In the genomic region with DNA sequence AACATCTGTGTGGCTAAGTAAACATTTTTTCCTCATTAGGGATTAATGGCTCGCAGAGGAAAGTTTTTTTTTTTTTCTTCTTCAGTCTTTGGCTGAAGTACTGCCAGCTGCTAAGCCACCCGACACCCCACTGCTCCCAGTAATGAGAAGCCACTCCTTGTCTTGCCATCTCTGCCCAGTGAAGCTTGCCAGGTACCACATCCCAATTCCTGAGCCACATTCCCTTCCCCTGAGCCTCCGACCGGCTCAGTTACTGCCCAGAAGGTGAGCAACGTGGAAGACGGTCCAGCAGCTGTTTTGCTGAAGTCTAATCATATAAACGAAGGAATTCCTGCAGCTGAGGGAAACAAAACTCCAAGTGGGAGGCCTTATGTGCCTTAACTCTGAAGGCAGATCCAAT, we compare ENCODE assay signal across 14 mouse cellular contexts.
DNase-seq lines count a peak whose midpoint lies in the region; ATAC-seq and TF ChIP-seq lines count a peak whose summit lies in the region.
"Had no signal": no experiment of that assay in that cellular context is flagged by ENCODE, and none has a peak within 500 bp of the region (broad histone marks: within the 10 kb centered on the region; RNA-seq: fewer than 3 reads in every experiment).

No protein-coding gene starts in this region.

- no peak overlapping the region for H3K4me2 ChIP-seq in hindbrain, postnatal 0 days (ENCODE audit: low read depth, low read length)
- no peak overlapping the region for H3K4me2 ChIP-seq in hindbrain, embryonic 16.5 days (ENCODE audit: low read length)
- H3K4me2 ChIP-seq in embryonic facial prominence, embryonic 14.5 days (ENCODE audit: low read depth, low read length): no peak overlapping the region
- H3K4me2 ChIP-seq: forebrain, embryonic 13.5 days; heart, embryonic 13.5 days; limb, embryonic 13.5 days; midbrain, embryonic 12.5 days had no signal

- 34% methylated on average over 7 of the region's 7 CpGs for WGBS in hindbrain, postnatal 0 days
- WGBS in hindbrain, embryonic 16.5 days: 41% methylated on average over 7 of the region's 7 CpGs
- WGBS in embryonic facial prominence, embryonic 14.5 days: 8% methylated on average over 7 of the region's 7 CpGs

- DNase-seq in cerebellum, postnatal 10 days: peak; percentile 56 to 69
- DNase-seq in cerebellum, adult 11 months: no peak
- peak; percentile 27 for DNase-seq in hindbrain, postnatal 0 days (ENCODE audit: low spot score)
- DNase-seq in left cerebral cortex, postnatal 4 days: peak; percentile 47
- no peak for DNase-seq in left cerebral cortex, adult 18-20 months (ENCODE audit: low spot score in 2 of 2)
- DNase-seq in embryonic facial prominence, embryonic 14.5 days (ENCODE audit: low spot score): peak; percentile 68
- no peak for DNase-seq in right cerebral cortex, postnatal 25 days
- DNase-seq: right cerebral cortex, postnatal 14 days; thymus, postnatal 36 days had no signal

- no peaks in the 10 kb centered on the region for H3K9me3 ChIP-seq in hindbrain, postnatal 0 days (ENCODE audit: low read length)
- H3K9me3 ChIP-seq in hindbrain, embryonic 16.5 days (ENCODE audit: control insufficient read depth, low read length): no peaks in the 10 kb centered on the region
- no peaks in the 10 kb centered on the region for H3K9me3 ChIP-seq in embryonic facial prominence, embryonic 14.5 days (ENCODE audit: control insufficient read depth, low read length)
- H3K9me3 ChIP-seq: forebrain, embryonic 13.5 days; heart, embryonic 13.5 days; limb, embryonic 13.5 days; midbrain, embryonic 12.5 days had no signal

- H3K27me3 ChIP-seq in hindbrain, postnatal 0 days (ENCODE audit: insufficient read depth, low read length): no peaks in the 10 kb centered on the region
- H3K27me3 ChIP-seq in hindbrain, embryonic 16.5 days (replicated peaks; ENCODE audit: control insufficient read depth, insufficient read depth, low read length): no peaks in the 10 kb centered on the region
- no peaks in the 10 kb centered on the region for H3K27me3 ChIP-seq in embryonic facial prominence, embryonic 14.5 days (replicated peaks; ENCODE audit: control insufficient read depth, insufficient read depth, low read length)
- H3K27me3 ChIP-seq: forebrain, embryonic 13.5 days; limb, embryonic 13.5 days; midbrain, embryonic 12.5 days had no signal

- no peak overlapping the region for H3K4me3 ChIP-seq in hindbrain, postnatal 0 days (ENCODE audit: low read length)
- H3K4me3 ChIP-seq in hindbrain, embryonic 16.5 days (ENCODE audit: low read length): no peak overlapping the region
- H3K4me3 ChIP-seq in embryonic facial prominence, embryonic 14.5 days (ENCODE audit: low read depth, low read length): no peak overlapping the region
- H3K4me3 ChIP-seq: forebrain, embryonic 13.5 days; heart, embryonic 13.5 days; limb, embryonic 13.5 days; midbrain, embryonic 12.5 days had no signal

- no peaks in the 10 kb centered on the region for H3K36me3 ChIP-seq in hindbrain, postnatal 0 days (ENCODE audit: insufficient read depth, low read length)
- no peaks in the 10 kb centered on the region for H3K36me3 ChIP-seq in hindbrain, embryonic 16.5 days (ENCODE audit: control insufficient read depth, insufficient read depth, low read length)
- H3K36me3 ChIP-seq in embryonic facial prominence, embryonic 14.5 days (ENCODE audit: control insufficient read depth, insufficient read depth, low read length): no peaks in the 10 kb centered on the region
- H3K36me3 ChIP-seq: heart, embryonic 13.5 days; limb, embryonic 13.5 days; midbrain, embryonic 12.5 days had no signal

- H3K4me1 ChIP-seq in hindbrain, postnatal 0 days (ENCODE audit: insufficient read depth, low read length): peaks cover 4% of the 10 kb centered on the region; the same call in 1 of the 2 replicates
- no peaks in the 10 kb centered on the region; the same call in 1 of the 2 replicates for H3K4me1 ChIP-seq in hindbrain, embryonic 16.5 days (ENCODE audit: control insufficient read depth, insufficient read depth, low read depth, low read length)
- H3K4me1 ChIP-seq in embryonic facial prominence, embryonic 14.5 days (ENCODE audit: control insufficient read depth, insufficient read depth, low read length): no peaks in the 10 kb centered on the region

- H3K27ac ChIP-seq in hindbrain, postnatal 0 days: no peak overlapping the region
- H3K27ac ChIP-seq in hindbrain, embryonic 16.5 days (ENCODE audit: low read depth, low read length): no peak overlapping the region
- H3K27ac ChIP-seq in embryonic facial prominence, embryonic 14.5 days (replicated peaks; ENCODE audit: low read depth, low read length): no peak overlapping the region
- H3K27ac ChIP-seq: forebrain, embryonic 13.5 days; heart, embryonic 13.5 days; limb, embryonic 13.5 days; midbrain, embryonic 12.5 days had no signal

- TF ChIP-seq CTCF in hindbrain, postnatal 0 days (IDR thresholded peaks at IDR 0.05; ENCODE audit: low read depth): no peak

- ATAC-seq in hindbrain, postnatal 0 days: no peak
- ATAC-seq in hindbrain, embryonic 16.5 days: no peak
- ATAC-seq in embryonic facial prominence, embryonic 14.5 days (ENCODE audit: low read depth): peak; percentile 50; the same call in 1 of the 2 replicates
- ATAC-seq: forebrain, embryonic 13.5 days had no signal

- intact Hi-C loops in left cerebral cortex, postnatal 4 days (cut with DNase I): no loop called here

- no peak overlapping the region for H3K9ac ChIP-seq in hindbrain, postnatal 0 days (replicated peaks; ENCODE audit: low read length)
- no peak overlapping the region for H3K9ac ChIP-seq in hindbrain, embryonic 16.5 days (ENCODE audit: low read depth, low read length)
- no peak overlapping the region for H3K9ac ChIP-seq in embryonic facial prominence, embryonic 14.5 days (ENCODE audit: low read depth, low read length)
- H3K9ac ChIP-seq: forebrain, embryonic 13.5 days; heart, embryonic 13.5 days; limb, embryonic 13.5 days; midbrain, embryonic 12.5 days had no signal

Comparison
In these comparisons a context has a peak if more than half of its experiments do, and no peak if none do; other contexts are left out.
1. DNase-seq: peak in cerebellum, postnatal 10 days (2 of 2), hindbrain, postnatal 0 days (single experiment), left cerebral cortex, postnatal 4 days (single experiment) and embryonic facial prominence, embryonic 14.5 days (single experiment); none in cerebellum, adult 11 months (single experiment), left cerebral cortex, adult 18-20 months (0 of 2) and right cerebral cortex, postnatal 25 days (single experiment).